Comparison of ENCODE assay signal across 8 mouse cellular contexts in the genomic region with DNA sequence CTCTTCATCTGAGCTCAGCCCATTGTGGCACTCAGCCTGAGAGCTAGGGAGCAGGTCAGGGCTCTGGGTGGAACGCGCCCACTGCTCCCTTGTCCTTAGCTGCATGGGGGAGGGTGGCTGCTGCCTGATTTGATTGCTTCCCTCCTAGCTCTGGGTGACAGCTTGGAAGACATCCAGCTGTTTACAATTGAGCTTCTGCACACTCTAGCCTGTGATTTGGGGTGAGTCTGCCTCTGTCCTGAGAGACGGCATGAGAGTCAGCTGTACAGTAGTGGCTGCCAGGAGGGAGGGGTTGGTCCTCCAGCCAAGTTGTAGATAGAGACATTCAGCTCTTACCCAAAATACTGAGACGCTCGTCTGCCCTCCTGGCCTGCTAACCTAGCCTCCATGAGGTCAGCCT. TPM values are rescaled to one million over a fixed set of nuclear protein-coding genes. Genes with fewer than 3 reads are reported as not detected.
A peak's percentile ranks its signal among the peaks of the same experiment; 100 is the strongest.
DNase-seq lines count a peak whose midpoint lies in the region; ATAC-seq and TF ChIP-seq lines count a peak whose summit lies in the region.

No protein-coding gene starts in this region.

- peaks cover 79% of the 10 kb centered on the region for H3K4me1 ChIP-seq in embryonic facial prominence, embryonic 15.5 days
- H3K4me1 ChIP-seq in heart, embryonic 16.5 days (ENCODE audit: control insufficient read depth, insufficient read depth, low read length), result peaks cover 83% of the 10 kb centered on the region
- H3K4me1 ChIP-seq in lung, embryonic 14.5 days (ENCODE audit: insufficient read depth), result peaks cover 60% of the 10 kb centered on the region

- WGBS in embryonic facial prominence, embryonic 15.5 days, result 21% methylated on average over 5 of the region's 5 CpGs
- 10% methylated on average over 5 of the region's 5 CpGs for WGBS in heart, embryonic 16.5 days
- 23% methylated on average over 5 of the region's 5 CpGs for WGBS in lung, embryonic 14.5 days

- peak; percentile 68 for DNase-seq in right cerebral cortex, adult 18-20 months
- DNase-seq in right cerebral cortex, postnatal 25 days, result no peak
- DNase-seq in kidney, postnatal 10 days, result peak; percentile 86
- peak; percentile 96 for DNase-seq in lung, embryonic 14.5 days
- DNase-seq in retina, embryonic 14.5 days (ENCODE audit: low spot score), result peak; percentile 78
- no peak for DNase-seq in thymus, postnatal 4 days

- H3K9me3 ChIP-seq in embryonic facial prominence, embryonic 15.5 days (replicated peaks), result no peaks in the 10 kb centered on the region
- no peaks in the 10 kb centered on the region for H3K9me3 ChIP-seq in heart, embryonic 16.5 days (replicated peaks; ENCODE audit: control insufficient read depth, low read length)
- H3K9me3 ChIP-seq in lung, embryonic 14.5 days (ENCODE audit: low read depth, low read length), result no peaks in the 10 kb centered on the region

- ATAC-seq in embryonic facial prominence, embryonic 15.5 days (ENCODE audit: insufficient number of reproducible peaks, low FRiP score, low TSS enrichment, low read depth), result peak; percentile 59
- ATAC-seq in heart, embryonic 16.5 days (replicated peaks; ENCODE audit: extremely low read depth, insufficient read depth, low FRiP score), result peak; percentile 75
- peak; percentile 93 for ATAC-seq in lung, embryonic 14.5 days (ENCODE audit: insufficient read depth)

- H3K4me3 ChIP-seq in embryonic facial prominence, embryonic 15.5 days (replicated peaks), result no peak overlapping the region
- H3K4me3 ChIP-seq in heart, embryonic 16.5 days (ENCODE audit: low read length), result peak overlapping the region; percentile 15; the same call in 1 of the 2 replicates
- H3K4me3 ChIP-seq in lung, embryonic 14.5 days (ENCODE audit: low read depth, low read length), result no peak overlapping the region

- H3K36me3 ChIP-seq in embryonic facial prominence, embryonic 15.5 days, result peaks cover 3% of the 10 kb centered on the region; the same call in 1 of the 2 replicates
- H3K36me3 ChIP-seq in heart, embryonic 16.5 days (ENCODE audit: control insufficient read depth, insufficient read depth), result no peaks in the 10 kb centered on the region
- H3K36me3 ChIP-seq in lung, embryonic 14.5 days (ENCODE audit: insufficient read depth), result peaks cover 45% of the 10 kb centered on the region

- no peak overlapping the region for H3K9ac ChIP-seq in embryonic facial prominence, embryonic 15.5 days
- peak overlapping the region; percentile 48 for H3K9ac ChIP-seq in heart, embryonic 16.5 days (ENCODE audit: low read length)
- H3K9ac ChIP-seq in lung, embryonic 14.5 days, result no peak overlapping the region

- H3K4me2 ChIP-seq in embryonic facial prominence, embryonic 15.5 days (replicated peaks), result 0 out of 2 replicates have a peak overlapping the region, but pooled peaks have one; percentile 13
- H3K4me2 ChIP-seq in heart, embryonic 16.5 days (ENCODE audit: low read depth, low read length), result peak overlapping the region; percentile 47
- H3K4me2 ChIP-seq in lung, embryonic 14.5 days, result peak overlapping the region; percentile 51

- no peak for TF ChIP-seq CTCF in lung, embryonic 14.5 days (IDR thresholded peaks at IDR 0.05; ENCODE audit: low read depth)

- H3K27me3 ChIP-seq in embryonic facial prominence, embryonic 15.5 days, result no peaks in the 10 kb centered on the region
- no peaks in the 10 kb centered on the region for H3K27me3 ChIP-seq in heart, embryonic 16.5 days (ENCODE audit: control insufficient read depth, insufficient read depth, low read length)
- no peaks in the 10 kb centered on the region for H3K27me3 ChIP-seq in lung, embryonic 14.5 days (ENCODE audit: insufficient read depth, low read length)

- H3K27ac ChIP-seq in embryonic facial prominence, embryonic 15.5 days (replicated peaks), result peak overlapping the region; percentile 88
- H3K27ac ChIP-seq in heart, embryonic 16.5 days (ENCODE audit: low read length), result peak overlapping the region; percentile 90
- H3K27ac ChIP-seq in lung, embryonic 14.5 days (ENCODE audit: low read depth), result peak overlapping the region; percentile 84

RNA-seq across cellular contexts. Expression of a gene that starts 20.9 kb away (rescaled TPM):
- 0.12 and 0.15 TPM in 2 replicates for polyA plus RNA-seq in embryonic facial prominence, embryonic 15.5 days (2015; fragmentation: Nextera tagmentation; extraction: Ambion mirVana)
- polyA plus RNA-seq in heart, embryonic 16.5 days (2015; fragmentation: Nextera tagmentation; extraction: Ambion mirVana), result 0.04 and 0.11 TPM in 2 replicates
- 0.17 and 0.30 TPM in 2 replicates for polyA plus RNA-seq in lung, embryonic 14.5 days (2014; fragmentation: Nextera tagmentation; extraction: Ambion mirVana)

Comparison
In these comparisons a context has a peak if more than half of its experiments do, and no peak if none do; other contexts are left out.
1. DNase-seq: peak in right cerebral cortex, adult 18-20 months (single experiment), kidney, postnatal 10 days (single experiment), lung, embryonic 14.5 days (single experiment) and retina, embryonic 14.5 days (single experiment); none in right cerebral cortex, postnatal 25 days (single experiment) and thymus, postnatal 4 days (single experiment).
2. Peak in every context shown above with its lines, with median percentiles within 50 percentile points of each other: ATAC-seq, H3K27ac ChIP-seq and H3K4me2 ChIP-seq.